Mouse (Mus musculus): ENCODE results near the gene Myh4. TPM values are rescaled to one million over a fixed set of nuclear protein-coding genes. Genes with fewer than 3 reads are reported as not detected.

The Myh4 gene
- total RNA-seq, 1 experiment from 2014 or later = 0.15 TPM

Other genes with a start within 250 kb of the Myh4 start
- gene Tmem220, start 212.9 kb upstream of the Myh4 start, total RNA-seq (2021) = 5.6 and 6.0 TPM in 2 replicates
- gene Adprm, start 185.4 kb upstream of the Myh4 start, total RNA-seq (2021) = 18.6 and 20.5 TPM in 2 replicates
- 21.4 and 24.3 TPM in 2 replicates for gene Sco1, start 185.4 kb upstream of the Myh4 start, total RNA-seq (2021)
- 0.07 TPM in 1 of 2 replicates, not detected in the other for gene Myh3, start 159.7 kb upstream of the Myh4 start, total RNA-seq (2021)
- 0.08 TPM in 1 of 2 replicates, not detected in the other for gene Myh2, start 67.0 kb upstream of the Myh4 start, total RNA-seq (2021)
- 0.23 and 0.30 TPM in 2 replicates for gene Myh1, start 38.0 kb upstream of the Myh4 start, total RNA-seq (2021)
- not detected in 2 replicates for gene Myh8, start 39.1 kb downstream of the Myh4 start, total RNA-seq (2021)
- 0.08 TPM in 1 of 2 replicates, not detected in the other for gene Myh13, start 83.6 kb downstream of the Myh4 start, total RNA-seq (2021)
- gene Gas7, start 217.4 kb downstream of the Myh4 start, total RNA-seq (2021) = 23.3 and 28.8 TPM in 2 replicates